Mouse (Mus musculus) cerebellum, adult 2 months (tissue): ENCODE measurements around the gene Arhgap1. TPM values are rescaled to one million over a fixed set of nuclear protein-coding genes. Genes with fewer than 3 reads are reported as not detected.
"Not testable (repeated sequence)": the region's sequence is repeated elsewhere in the genome, so short reads cannot be mapped to it uniquely, and the experiment has no call there.

Source experiments
- DNase-seq, 2 experiments: peaks; one replicate each; pipeline ENCODE4 v3.0.0; 2021
- H3K27ac ChIP-seq: fragments of 200-500 bp; 2 replicates; pipeline ENCODE4 v1.5.1; 2012; ENCODE audit warnings: low read length, control low read depth, inconsistent platforms; ENCODE audit not compliant: insufficient read depth
- H3K27me3 ChIP-seq: fragments of 200-500 bp; 2 replicates; pipeline ENCODE4 v1.6.1; 2012; ENCODE audit warnings: inconsistent platforms, mild to moderate bottlenecking, low read length, moderate library complexity; ENCODE audit not compliant: control insufficient read depth, insufficient read depth
- H3K4me1 ChIP-seq: fragments of 200-500 bp; 2 replicates; pipeline ENCODE4 v1.6.1; 2011; ENCODE audit warnings: low read length; ENCODE audit not compliant: control insufficient read depth, insufficient read depth
- H3K4me3 ChIP-seq: fragments of 200-500 bp; replicated peaks from 2 replicates; pipeline ENCODE3; 2011; ENCODE audit warnings: mild to moderate bottlenecking, low read depth, low read length, control low read depth; ENCODE audit not compliant: insufficient read depth
- CTCF ChIP-seq: fragments of 200-500 bp; IDR thresholded peaks from 2 replicates; pipeline ENCODE4 v1.5.1; 2011; ENCODE audit warnings: low read depth, mild to moderate bottlenecking, control low read depth, low read length, moderate library complexity, borderline replicate concordance; ENCODE audit not compliant: insufficient read depth
- POLR2A ChIP-seq: fragments of 200-500 bp; IDR thresholded peaks from 2 replicates; pipeline ENCODE4 v1.6.1; 2011; ENCODE audit warnings: low read length, control low read depth, borderline replicate concordance; ENCODE audit not compliant: insufficient read depth
- WGBS: fragments of 180-500 bp; shearing (Covaris S2); methylation state at CpG from one replicate; pipeline ENCODE4 v1.1.7; 2018; 5-methylcytosine and 5-hydroxymethylcytosine counted together
- polyA plus RNA-seq: library from polyadenylated mRNA; depleted of rRNA; stranded (reverse); fragments of >200 nt; gene quantifications from 2 replicates; pipeline ENCODE4 v1.2.3, GENCODE M21; 2012; rRNA removed

The Arhgap1 gene
- polyA plus RNA-seq, result 40.8 and 45.9 TPM in 2 replicates

- WGBS, result under 1% methylated on average over 44 of the region's 44 CpGs
- peak; percentile 64; the same call in 1 of the 2 replicates for TF ChIP-seq POLR2A
- no peak for TF ChIP-seq CTCF
- Histone ChIP-seq H3K27ac (peak within 1 kb of the TSS; percentile 88), H3K27me3 (no peaks in the 10 kb centered on the region), H3K4me1 (0 out of 2 replicates have a peak, but pooled peaks cover 5% of the 10 kb centered on the region), H3K4me3 (peak within 1 kb of the TSS; percentile 85)
- peak; percentile 97 for DNase-seq
Measured at GRCm38 (mm10) chr2:91649553-91650359, at the start of gene Arhgap1, which contains the start of gene Zfp408. TSS of gene Arhgap1 (plus strand) at chr2:91649860. TSS of gene Zfp408 (minus strand) at chr2:91649791.

- no peaks in the 10 kb centered on the region for H3K4me1 ChIP-seq
- no peak overlapping the region for H3K4me3 ChIP-seq
- WGBS, result 95% methylated on average over 4 of the region's 4 CpGs
- no peak overlapping the region for H3K27ac ChIP-seq
- no peak for TF ChIP-seq CTCF
- no peak for TF ChIP-seq POLR2A
- no peak for DNase-seq
- no peaks in the 10 kb centered on the region for H3K27me3 ChIP-seq
Measured at GRCm38 (mm10) chr2:91600475-91600874, 49.2 kb upstream of the Arhgap1 start.

GRCm38 (mm10) chr2:91602389-91602788 lies 47.3 kb upstream of the Arhgap1 start:
- Histone ChIP-seq H3K4me1 (no peaks in the 10 kb centered on the region), H3K4me3 (no peak overlapping the region), H3K27me3 (no peaks in the 10 kb centered on the region), H3K27ac (no peak overlapping the region)
- WGBS, result 93% methylated on average over 4 of the region's 4 CpGs
- TF ChIP-seq POLR2A (no peak), CTCF (no peak)
- DNase-seq, result no peak

- DNase-seq, H3K4me1 ChIP-seq, H3K27me3 ChIP-seq, H3K4me3 ChIP-seq, H3K27ac ChIP-seq: not testable (repeated sequence)
Measured at GRCm38 (mm10) chr2:91609370-91609769, 40.3 kb upstream of the Arhgap1 start.

- Histone ChIP-seq H3K4me3 (no peak overlapping the region), H3K4me1 (no peaks in the 10 kb centered on the region), H3K27ac (no peak overlapping the region), H3K27me3 (no peaks in the 10 kb centered on the region)
- no peak for DNase-seq
- WGBS, result 93% methylated on average over 5 of the region's 5 CpGs
- TF ChIP-seq CTCF (no peak), POLR2A (no peak)
Measured at GRCm38 (mm10) chr2:91622356-91622755, 27.3 kb upstream of the Arhgap1 start.

- not testable (repeated sequence) for H3K4me3 ChIP-seq, H3K27me3 ChIP-seq, H3K4me1 ChIP-seq, H3K27ac ChIP-seq, DNase-seq
- WGBS, result 91% methylated on average over 7 of the region's 7 CpGs
Measured at GRCm38 (mm10) chr2:91623366-91623765, 26.3 kb upstream of the Arhgap1 start.

- 72% methylated on average over 5 of the region's 5 CpGs for WGBS
- H3K4me1 ChIP-seq, result no peaks in the 10 kb centered on the region
- no peak overlapping the region for H3K4me3 ChIP-seq
- TF ChIP-seq POLR2A (no peak), CTCF (no peak)
- DNase-seq, result no peak
- H3K27me3 ChIP-seq, result no peaks in the 10 kb centered on the region
- H3K27ac ChIP-seq, result no peak overlapping the region
Measured at GRCm38 (mm10) chr2:91627486-91627885, 22.2 kb upstream of the Arhgap1 start.

DNA sequence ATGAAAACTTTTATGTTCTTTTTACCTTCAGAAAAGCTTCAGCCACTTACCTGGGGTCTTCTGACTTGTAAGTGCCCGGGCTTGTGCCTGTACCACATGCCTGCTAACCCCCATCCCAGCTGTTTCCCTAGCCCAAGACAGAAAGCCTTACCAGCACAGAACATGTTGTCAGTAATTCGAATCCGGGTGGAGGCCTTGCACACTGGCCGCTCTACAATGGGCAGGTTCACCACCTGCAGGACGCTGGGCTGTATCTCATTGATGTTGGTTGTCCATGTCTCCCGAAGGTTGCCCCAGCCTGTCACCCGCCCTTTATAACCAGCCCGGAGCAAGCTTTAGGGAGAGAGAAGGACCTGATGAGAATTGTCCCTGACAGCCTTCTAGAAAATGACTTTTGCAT lies 21.5 kb upstream of the Arhgap1 start:
- Histone ChIP-seq H3K27me3 (no peaks in the 10 kb centered on the region), H3K4me1 (no peaks in the 10 kb centered on the region), H3K4me3 (no peak overlapping the region), H3K27ac (no peak overlapping the region)
- TF ChIP-seq CTCF (no peak), POLR2A (no peak)
- WGBS, result 91% methylated on average over 8 of the region's 8 CpGs
- DNase-seq, result no peak
